ENCODE assay signal across 28 mouse cellular contexts in the genomic region with DNA sequence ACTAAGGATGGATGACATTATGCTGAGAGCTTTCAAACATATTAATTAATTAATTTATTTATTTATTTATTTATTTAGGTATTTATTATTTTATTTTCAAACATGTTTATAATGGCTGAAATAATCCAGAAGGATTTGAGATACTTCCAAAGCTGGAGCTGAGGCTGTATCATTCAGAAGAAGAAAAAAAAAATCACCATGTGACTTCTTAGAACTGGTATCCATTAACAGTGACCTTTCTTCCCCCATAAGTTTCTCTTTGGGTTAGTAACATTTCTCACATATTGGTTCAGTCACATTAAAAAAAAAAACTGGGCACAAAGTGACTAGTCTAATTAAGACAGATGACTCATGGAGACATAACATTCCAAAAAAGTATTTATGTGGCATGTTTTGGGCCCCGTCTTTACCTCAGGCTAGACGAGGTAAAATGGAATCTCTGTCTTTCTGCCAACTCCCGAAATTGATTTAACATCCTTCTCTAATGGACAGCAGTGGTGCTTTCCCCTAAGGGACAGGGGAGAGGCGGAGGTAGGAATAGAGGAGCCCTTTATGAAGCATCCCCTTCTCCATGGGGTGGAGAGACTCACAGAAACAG.
DNase-seq lines count a peak whose midpoint lies in the region; ATAC-seq and TF ChIP-seq lines count a peak whose summit lies in the region.
"Had no signal": no experiment of that assay in that cellular context is flagged by ENCODE, and none has a peak within 500 bp of the region (broad histone marks: within the 10 kb centered on the region; RNA-seq: fewer than 3 reads in every experiment).

No protein-coding gene starts in this region.

- no peak overlapping the region for H3K9ac ChIP-seq in embryonic facial prominence, embryonic 11.5 days (replicated peaks; ENCODE audit: low read length)
- H3K9ac ChIP-seq in embryonic facial prominence, embryonic 12.5 days: no peak overlapping the region
- no peak overlapping the region for H3K9ac ChIP-seq in forebrain, embryonic 11.5 days (ENCODE audit: low read length)
- H3K9ac ChIP-seq: heart, embryonic 13.5 days; hindbrain, embryonic 14.5 days; limb, embryonic 12.5 days; liver, embryonic 15.5 days; neural tube, embryonic 12.5 days had no signal

- no peak overlapping the region for H3K4me3 ChIP-seq in embryonic facial prominence, embryonic 11.5 days (ENCODE audit: low read depth, low read length)
- no peak overlapping the region for H3K4me3 ChIP-seq in embryonic facial prominence, embryonic 10.5 days
- no peak overlapping the region for H3K4me3 ChIP-seq in embryonic facial prominence, embryonic 12.5 days
- no peak overlapping the region for H3K4me3 ChIP-seq in forebrain, embryonic 11.5 days (ENCODE audit: low read depth, low read length)
- no peak overlapping the region for H3K4me3 ChIP-seq in lung, adult 2 months (replicated peaks; ENCODE audit: extremely low read depth, low read depth, low read length)
- H3K4me3 ChIP-seq: forebrain, embryonic 10.5 days; heart, embryonic 13.5 days; limb, embryonic 12.5 days; liver, embryonic 15.5 days; neural tube, embryonic 12.5 days had no signal

- TF ChIP-seq CTCF in lung, adult 2 months (IDR thresholded peaks at IDR 0.05; ENCODE audit: insufficient read depth, low read length): no peak

- no peaks in the 10 kb centered on the region for H3K4me1 ChIP-seq in embryonic facial prominence, embryonic 11.5 days (ENCODE audit: control insufficient read depth, insufficient read depth, low read length)
- no peaks in the 10 kb centered on the region for H3K4me1 ChIP-seq in embryonic facial prominence, embryonic 10.5 days
- no peaks in the 10 kb centered on the region for H3K4me1 ChIP-seq in embryonic facial prominence, embryonic 12.5 days
- H3K4me1 ChIP-seq in forebrain, embryonic 11.5 days (replicated peaks; ENCODE audit: control insufficient read depth, insufficient read depth, low read length): no peaks in the 10 kb centered on the region
- no peaks in the 10 kb centered on the region for H3K4me1 ChIP-seq in lung, adult 2 months (ENCODE audit: control insufficient read depth, insufficient read depth, low read length)
- H3K4me1 ChIP-seq: liver, embryonic 15.5 days; neural tube, embryonic 12.5 days had no signal

- H3K4me2 ChIP-seq in embryonic facial prominence, embryonic 11.5 days (ENCODE audit: low read depth, low read length): no peak overlapping the region
- no peak overlapping the region for H3K4me2 ChIP-seq in embryonic facial prominence, embryonic 12.5 days (replicated peaks)
- no peak overlapping the region for H3K4me2 ChIP-seq in forebrain, embryonic 11.5 days (ENCODE audit: low read depth, low read length, severe bottlenecking)
- H3K4me2 ChIP-seq: heart, embryonic 13.5 days; hindbrain, embryonic 14.5 days; limb, embryonic 12.5 days; liver, embryonic 15.5 days; neural tube, embryonic 12.5 days had no signal

- no peak for ATAC-seq in embryonic facial prominence, embryonic 11.5 days (replicated peaks; ENCODE audit: insufficient number of reproducible peaks, low FRiP score, low TSS enrichment, low read depth)
- 0 out of 2 replicates have a peak, but pooled peaks have one; percentile 35 for ATAC-seq in embryonic facial prominence, embryonic 12.5 days (ENCODE audit: insufficient number of reproducible peaks, insufficient read depth, low FRiP score, low TSS enrichment)
- ATAC-seq in forebrain, embryonic 11.5 days (replicated peaks; ENCODE audit: low FRiP score): no peak
- ATAC-seq: forebrain, embryonic 16.5 days; midbrain, embryonic 16.5 days had no signal

- H3K36me3 ChIP-seq in embryonic facial prominence, embryonic 11.5 days (replicated peaks; ENCODE audit: control insufficient read depth, insufficient read depth, low read depth, low read length): no peaks in the 10 kb centered on the region
- H3K36me3 ChIP-seq in embryonic facial prominence, embryonic 10.5 days (replicated peaks): no peaks in the 10 kb centered on the region
- no peaks in the 10 kb centered on the region for H3K36me3 ChIP-seq in embryonic facial prominence, embryonic 12.5 days
- H3K36me3 ChIP-seq in forebrain, embryonic 11.5 days (ENCODE audit: control insufficient read depth, insufficient read depth, low read length): no peaks in the 10 kb centered on the region
- H3K36me3 ChIP-seq: forebrain, embryonic 10.5 days; heart, embryonic 13.5 days; limb, embryonic 12.5 days; liver, embryonic 15.5 days; neural tube, embryonic 12.5 days had no signal

- no peak for TF ChIP-seq POLR2A in lung, adult 2 months (IDR thresholded peaks at IDR 0.05; ENCODE audit: borderline replicate concordance, extremely low read depth, low read depth, low read length)

- WGBS in embryonic facial prominence, embryonic 11.5 days: 42% methylated on average over 4 of the region's 4 CpGs
- WGBS in embryonic facial prominence, embryonic 10.5 days: 37% methylated on average over 4 of the region's 4 CpGs
- 36% methylated on average over 4 of the region's 4 CpGs for WGBS in embryonic facial prominence, embryonic 12.5 days
- 76% methylated on average over 4 of the region's 4 CpGs for WGBS in forebrain, embryonic 11.5 days
- WGBS in lung, adult 2 months: 74% methylated on average over 4 of the region's 4 CpGs

- no peaks in the 10 kb centered on the region for H3K27me3 ChIP-seq in embryonic facial prominence, embryonic 11.5 days (ENCODE audit: control insufficient read depth, insufficient read depth, low read length)
- H3K27me3 ChIP-seq in embryonic facial prominence, embryonic 10.5 days (replicated peaks; ENCODE audit: low read depth, poor library complexity, severe bottlenecking): peaks cover 6% of the 10 kb centered on the region; the same call in 1 of the 2 replicates
- H3K27me3 ChIP-seq in embryonic facial prominence, embryonic 12.5 days: no peaks in the 10 kb centered on the region
- H3K27me3 ChIP-seq in forebrain, embryonic 11.5 days (ENCODE audit: control insufficient read depth, insufficient read depth, low read length): no peaks in the 10 kb centered on the region
- H3K27me3 ChIP-seq: heart, embryonic 13.5 days; liver, embryonic 15.5 days; neural tube, embryonic 12.5 days had no signal

- H3K27ac ChIP-seq in embryonic facial prominence, embryonic 11.5 days (replicated peaks; ENCODE audit: low read depth, low read length): no peak overlapping the region
- H3K27ac ChIP-seq in embryonic facial prominence, embryonic 10.5 days (replicated peaks): no peak overlapping the region
- H3K27ac ChIP-seq in embryonic facial prominence, embryonic 12.5 days: no peak overlapping the region
- H3K27ac ChIP-seq in forebrain, embryonic 11.5 days (ENCODE audit: low read depth, low read length): no peak overlapping the region
- H3K27ac ChIP-seq: forebrain, embryonic 10.5 days; heart, embryonic 13.5 days; hindbrain, embryonic 14.5 days; limb, embryonic 12.5 days; liver, embryonic 15.5 days; macrophage; neural tube, embryonic 12.5 days had no signal

- peak; percentile 28 for DNase-seq in embryonic facial prominence, embryonic 11.5 days (ENCODE audit: low spot score)
- DNase-seq in embryonic facial prominence, embryonic 10.5 days (ENCODE audit: low spot score): no peak
- peak; percentile 25 for DNase-seq in MN1 (ENCODE audit: low spot score)
- DNase-seq in mesoderm, embryonic 11.5 days (ENCODE audit: low read depth, low spot score): peak; percentile 29
- no peak for DNase-seq in T-cell, adult 2 months (ENCODE audit: low spot score)
- no peak for DNase-seq in forebrain, embryonic 11.5 days (ENCODE audit: low spot score)
- no peak for DNase-seq in lung, adult 2 months
- DNase-seq: adrenal gland, postnatal 14 days; cerebellum, adult 11-12 months; cerebellum, postnatal 14 days; gastrocnemius, postnatal 10 days; heart, postnatal 10 days; kidney, adult 9 months; kidney, postnatal 10 days; right cerebral cortex, adult 18-20 months; spleen, adult 18-20 months; thymus, adult 18-20 months; thymus, postnatal 25 days had no signal

- no peaks in the 10 kb centered on the region for H3K9me3 ChIP-seq in embryonic facial prominence, embryonic 11.5 days (replicated peaks; ENCODE audit: control insufficient read depth, low read length)
- H3K9me3 ChIP-seq in embryonic facial prominence, embryonic 10.5 days: no peaks in the 10 kb centered on the region
- H3K9me3 ChIP-seq in embryonic facial prominence, embryonic 12.5 days: no peaks in the 10 kb centered on the region
- H3K9me3 ChIP-seq in forebrain, embryonic 11.5 days (ENCODE audit: control insufficient read depth, low read length): no peaks in the 10 kb centered on the region
- H3K9me3 ChIP-seq: forebrain, embryonic 10.5 days; heart, embryonic 13.5 days; limb, embryonic 12.5 days; liver, embryonic 15.5 days; neural tube, embryonic 12.5 days had no signal

Comparison
In these comparisons a context has a peak if more than half of its experiments do, and no peak if none do; other contexts are left out.
1. DNase-seq: peak in embryonic facial prominence, embryonic 11.5 days (single experiment), MN1 (single experiment) and mesoderm, embryonic 11.5 days (single experiment); none in embryonic facial prominence, embryonic 10.5 days (single experiment), T-cell, adult 2 months (single experiment), forebrain, embryonic 11.5 days (single experiment) and lung, adult 2 months (single experiment).